Mouse (Mus musculus) forebrain, embryonic 16.5 days (tissue): Measurements from ENCODE around the gene Scfd2. TPM values are rescaled to one million over a fixed set of nuclear protein-coding genes. Genes with fewer than 3 reads are reported as not detected.
A peak's percentile ranks its signal among the peaks of the same experiment; 100 is the strongest.

ENCODE experiments used
- ATAC-seq: fragments of 200-750 bp; cut with Nextera tagmentation; 2 replicates; pipeline ENCODE4 v1.8.0; 2017; ENCODE audit warnings: mild to moderate bottlenecking, moderate library complexity
- H3K27ac ChIP-seq: fragments of 300-500 bp; sonication (generic); 2 replicates; pipeline ENCODE4 v1.5.1; 2014; ENCODE audit warnings: low read length, control low read depth
- H3K27me3 ChIP-seq: fragments of 300-500 bp; sonication (generic); replicated peaks from 2 replicates; pipeline ENCODE4 v1.6.1; 2014; ENCODE audit warnings: low read length; ENCODE audit not compliant: control insufficient read depth, insufficient read depth
- H3K36me3 ChIP-seq: fragments of 300-500 bp; sonication (generic); 2 replicates; pipeline ENCODE4 v1.6.1; 2014; ENCODE audit not compliant: control insufficient read depth, insufficient read depth
- H3K4me1 ChIP-seq: fragments of 300-500 bp; sonication (generic); replicated peaks from 2 replicates; pipeline ENCODE4 v1.6.1; 2014; ENCODE audit warnings: low read length; ENCODE audit not compliant: control insufficient read depth, insufficient read depth
- H3K4me2 ChIP-seq: fragments of 300-500 bp; sonication (generic); 2 replicates; pipeline ENCODE4 v1.6.1; 2014; ENCODE audit warnings: mild to moderate bottlenecking, low read length, control low read depth
- H3K4me3 ChIP-seq: fragments of 300-500 bp; sonication (generic); replicated peaks from 2 replicates; pipeline ENCODE4 v1.5.1; 2014; ENCODE audit warnings: mild to moderate bottlenecking, low read length, control low read depth
- H3K9ac ChIP-seq: fragments of 300-500 bp; sonication (generic); replicated peaks from 2 replicates; pipeline ENCODE4 v1.6.1; 2014; ENCODE audit warnings: low read depth, low read length, control low read depth
- H3K9me3 ChIP-seq: fragments of 300-500 bp; sonication (generic); 2 replicates; pipeline ENCODE4 v1.6.1; 2016; ENCODE audit warnings: low read length; ENCODE audit not compliant: control insufficient read depth
- WGBS: fragments of 180-500 bp; shearing (Covaris S2); extraction: QIAGEN DNeasy Blood & Tissue Kit; methylation state at CpG from one replicate; pipeline ENCODE4 v1.1.7; 2014; 5-methylcytosine and 5-hydroxymethylcytosine counted together
- polyA plus RNA-seq: library from polyadenylated mRNA; unstranded; fragments of >200 nt; fragmentation: Nextera tagmentation; extraction: Ambion mirVana; gene quantifications from 2 replicates; pipeline ENCODE4 v1.2.1, GENCODE M21; 2015

Scfd2 gene
- polyA plus RNA-seq, 1 experiment from 2014 or later: 28.4 TPM

- peak overlapping the region; percentile 32 for H3K4me2 ChIP-seq
- no peaks in the 10 kb centered on the region for H3K9me3 ChIP-seq
- 54% methylated on average over 22 of the region's 22 CpGs for WGBS
- no peaks in the 10 kb centered on the region for H3K36me3 ChIP-seq
- peak overlapping the region; percentile 4; the same call in 1 of the 2 replicates for H3K4me3 ChIP-seq
- no peak overlapping the region for H3K27ac ChIP-seq
- no peak for ATAC-seq
- H3K9ac ChIP-seq: no peak overlapping the region
- H3K4me1 ChIP-seq: peaks cover 42% of the 10 kb centered on the region
- H3K27me3 ChIP-seq: peaks cover 4% of the 10 kb centered on the region; the same call in 1 of the 2 replicates
Measured at GRCm38 (mm10) chr5:74197541-74198330, 333.8 kb downstream of the Scfd2 start.

- Histone ChIP-seq H3K27ac (no peak overlapping the region), H3K4me2 (peak overlapping the region; percentile 97), H3K9ac (no peak overlapping the region), H3K9me3 (no peaks in the 10 kb centered on the region), H3K27me3 (peaks cover 4% of the 10 kb centered on the region; the same call in 1 of the 2 replicates), H3K4me1 (peaks cover 40% of the 10 kb centered on the region), H3K36me3 (no peaks in the 10 kb centered on the region), H3K4me3 (peak overlapping the region; percentile 86)
- ATAC-seq: no peak
- WGBS: 2% methylated on average over 4 of the region's 4 CpGs
Measured at GRCm38 (mm10) chr5:74196307-74196618, 335.3 kb downstream of the Scfd2 start.

GRCm38 (mm10) chr5:74195614-74196306 is 335.8 kb downstream of the Scfd2 start:
- Histone ChIP-seq H3K27me3 (peaks cover 4% of the 10 kb centered on the region; the same call in 1 of the 2 replicates), H3K27ac (peak overlapping the region; percentile 35; the same call in 1 of the 2 replicates), H3K4me3 (peak overlapping the region; percentile 86), H3K36me3 (no peaks in the 10 kb centered on the region), H3K9ac (peak overlapping the region; percentile 80), H3K9me3 (no peaks in the 10 kb centered on the region), H3K4me1 (peaks cover 40% of the 10 kb centered on the region), H3K4me2 (peak overlapping the region; percentile 97)
- WGBS: under 1% methylated on average over 27 of the region's 27 CpGs
- ATAC-seq: peak; percentile 8

DNA sequence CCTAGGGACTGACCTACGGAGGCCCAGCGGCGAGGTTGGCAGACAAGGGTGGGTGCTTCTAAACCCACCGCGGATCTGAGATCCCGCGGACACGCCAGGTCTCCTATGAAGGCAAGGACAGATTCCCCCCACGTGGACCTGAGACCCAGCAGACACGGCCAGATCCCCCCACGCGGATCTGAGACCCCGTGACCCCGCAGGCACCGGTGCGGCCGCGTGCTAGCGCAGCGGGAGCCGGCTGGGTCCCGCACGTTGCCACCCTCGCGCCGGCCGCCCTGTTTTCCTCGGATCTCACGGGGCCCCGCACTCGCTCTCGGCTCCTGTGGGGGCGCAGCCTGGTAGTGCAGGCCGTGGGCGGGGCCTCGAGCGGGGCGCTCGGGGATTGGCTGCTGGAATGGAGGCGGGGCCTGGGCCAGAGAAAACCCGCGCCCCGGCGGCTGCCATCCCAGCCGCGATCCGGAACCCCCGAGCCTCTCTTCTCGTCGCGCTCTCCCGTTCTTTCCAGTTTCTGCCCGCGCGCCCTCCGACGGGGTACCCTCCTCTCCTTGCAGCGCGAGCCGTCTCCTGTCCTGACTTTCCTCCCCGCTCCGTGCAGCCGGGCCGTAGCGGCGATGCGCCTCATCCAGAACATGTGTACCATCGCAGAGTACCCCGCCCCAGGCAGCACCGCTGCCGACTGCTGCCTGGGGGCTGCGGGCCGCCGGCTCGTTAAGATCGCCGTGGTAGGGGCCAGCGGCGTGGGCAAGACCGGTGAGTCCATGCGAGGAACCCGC is 336.5 kb downstream of the Scfd2 start, which contains the start of gene Rasl11b:
Gene Rasl11b (plus strand): TSS at position 446 of the 773 bp plus-strand sequence.
- WGBS: under 1% methylated on average over 68 of the region's 82 CpGs
- Histone ChIP-seq H3K4me3 (peak within 1 kb of the TSS; percentile 86), H3K4me2 (peak within 1 kb of the TSS; percentile 97), H3K9me3 (no peaks in the 10 kb centered on the region), H3K9ac (peak within 1 kb of the TSS; percentile 80), H3K36me3 (no peaks in the 10 kb centered on the region), H3K27ac (peak within 1 kb of the TSS; percentile 35; the same call in 1 of the 2 replicates), H3K4me1 (peaks cover 43% of the 10 kb centered on the region), H3K27me3 (peaks cover 4% of the 10 kb centered on the region; the same call in 1 of the 2 replicates)
- ATAC-seq: peak; percentile 98

DNA sequence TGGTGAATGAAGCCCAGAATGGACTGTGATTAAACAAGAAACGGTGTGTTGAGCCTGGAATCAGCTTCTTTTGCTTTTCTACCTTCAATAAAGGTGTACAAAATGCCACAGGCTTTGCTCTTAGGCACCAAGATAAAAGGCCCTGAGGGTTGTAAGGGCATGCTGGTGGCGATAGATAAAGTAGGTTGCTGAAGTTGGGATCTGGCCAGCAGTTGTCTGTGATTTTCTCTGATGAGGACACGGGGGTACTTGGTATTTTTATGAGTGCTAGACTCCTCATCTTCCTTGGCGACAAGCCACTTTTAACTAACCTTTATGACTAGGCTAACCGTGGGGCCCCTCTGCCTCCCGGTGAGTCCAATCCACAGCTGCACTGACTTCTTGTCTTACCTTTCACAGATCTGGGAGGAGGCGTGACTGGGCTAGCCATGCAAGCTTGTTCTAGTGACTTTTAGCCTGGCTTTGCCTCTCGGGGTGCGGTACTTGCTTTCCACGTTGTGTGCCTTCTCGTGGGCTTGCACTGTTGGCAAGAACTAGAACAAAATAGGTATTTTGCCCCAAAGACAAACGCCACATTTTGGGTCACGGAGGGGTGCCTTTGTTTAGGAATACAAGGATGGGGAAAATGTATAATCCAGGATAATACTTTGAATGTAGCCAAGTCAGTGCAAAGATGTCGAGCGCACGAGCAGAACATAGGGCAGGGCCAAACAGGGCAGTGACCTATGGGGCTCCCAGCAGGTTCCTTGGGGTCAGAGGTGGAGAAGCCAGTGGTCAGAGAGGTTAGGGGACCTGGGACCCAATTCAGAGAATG is 337.3 kb downstream of the Scfd2 start:
- Histone ChIP-seq H3K9ac (peak overlapping the region; percentile 80), H3K4me2 (peak overlapping the region; percentile 97), H3K27ac (no peak overlapping the region), H3K4me3 (peak overlapping the region; percentile 86), H3K36me3 (no peaks in the 10 kb centered on the region), H3K27me3 (peaks cover 4% of the 10 kb centered on the region; the same call in 1 of the 2 replicates), H3K4me1 (peaks cover 50% of the 10 kb centered on the region), H3K9me3 (no peaks in the 10 kb centered on the region)
- 31% methylated on average over 16 of the region's 16 CpGs for WGBS
- ATAC-seq: no peak

GRCm38 (mm10) chr5:74193626-74194025 is 337.9 kb downstream of the Scfd2 start:
- Histone ChIP-seq H3K4me1 (peaks cover 49% of the 10 kb centered on the region), H3K4me2 (no peak overlapping the region), H3K27ac (no peak overlapping the region), H3K9me3 (no peaks in the 10 kb centered on the region), H3K9ac (no peak overlapping the region), H3K36me3 (no peaks in the 10 kb centered on the region), H3K4me3 (no peak overlapping the region), H3K27me3 (peaks cover 4% of the 10 kb centered on the region; the same call in 1 of the 2 replicates)
- no peak for ATAC-seq
- WGBS: 41% methylated on average over 7 of the region's 7 CpGs

DNA sequence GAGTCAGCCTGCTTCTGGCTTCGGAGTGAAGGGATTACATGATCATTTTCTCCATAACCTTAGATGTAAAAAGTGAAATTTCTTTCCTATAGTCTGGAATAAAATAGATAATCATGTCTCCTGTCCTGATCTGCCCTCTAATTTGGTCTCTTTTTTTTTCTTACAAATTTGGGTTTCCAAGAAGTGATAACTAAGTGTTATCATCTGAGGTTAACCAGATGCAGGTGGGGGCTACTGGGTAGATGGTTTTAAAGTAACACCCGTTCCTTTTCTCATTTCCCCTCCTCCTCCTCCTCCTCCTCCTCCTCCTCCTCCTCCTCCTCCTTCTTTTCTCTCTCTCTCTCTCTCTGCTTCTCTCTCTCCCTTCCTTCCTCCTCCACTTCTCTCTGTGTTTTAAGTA is 338.6 kb downstream of the Scfd2 start:
- H3K27me3 ChIP-seq: peaks cover 4% of the 10 kb centered on the region; the same call in 1 of the 2 replicates
- WGBS: 75% methylated on average over 2 of the region's 2 CpGs
- H3K4me3 ChIP-seq: no peak overlapping the region
- H3K4me2 ChIP-seq: no peak overlapping the region
- H3K27ac ChIP-seq: no peak overlapping the region
- H3K9ac ChIP-seq: no peak overlapping the region
- H3K9me3 ChIP-seq: no peaks in the 10 kb centered on the region
- no peak for ATAC-seq
- no peaks in the 10 kb centered on the region for H3K36me3 ChIP-seq
- H3K4me1 ChIP-seq: peaks cover 43% of the 10 kb centered on the region

DNA sequence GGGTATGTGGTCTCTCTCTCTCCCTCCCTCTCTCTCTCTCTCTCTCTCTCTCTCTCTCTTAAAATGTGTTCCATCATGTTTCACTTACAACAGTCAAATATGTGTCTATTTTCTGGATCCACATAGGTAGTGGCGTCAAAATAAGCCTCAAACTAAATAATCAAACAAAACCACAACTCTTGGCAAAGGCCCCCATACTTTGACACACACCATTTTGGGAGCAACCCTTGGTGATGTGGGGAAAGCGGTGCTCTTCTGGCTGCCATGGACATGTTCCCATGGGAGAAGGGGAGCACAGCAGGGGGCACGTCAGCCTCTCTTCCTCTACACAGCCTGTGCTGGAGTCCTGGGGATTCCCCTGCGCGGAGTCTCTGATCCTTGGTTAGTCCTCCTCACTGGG is 340.6 kb downstream of the Scfd2 start:
- no peak for ATAC-seq
- Histone ChIP-seq H3K4me1 (peaks cover 23% of the 10 kb centered on the region), H3K4me2 (no peak overlapping the region), H3K4me3 (no peak overlapping the region), H3K9me3 (no peaks in the 10 kb centered on the region), H3K9ac (no peak overlapping the region), H3K36me3 (no peaks in the 10 kb centered on the region), H3K27ac (no peak overlapping the region), H3K27me3 (peaks cover 4% of the 10 kb centered on the region; the same call in 1 of the 2 replicates)
- 78% methylated on average over 5 of the region's 5 CpGs for WGBS
